In the genomic region with DNA sequence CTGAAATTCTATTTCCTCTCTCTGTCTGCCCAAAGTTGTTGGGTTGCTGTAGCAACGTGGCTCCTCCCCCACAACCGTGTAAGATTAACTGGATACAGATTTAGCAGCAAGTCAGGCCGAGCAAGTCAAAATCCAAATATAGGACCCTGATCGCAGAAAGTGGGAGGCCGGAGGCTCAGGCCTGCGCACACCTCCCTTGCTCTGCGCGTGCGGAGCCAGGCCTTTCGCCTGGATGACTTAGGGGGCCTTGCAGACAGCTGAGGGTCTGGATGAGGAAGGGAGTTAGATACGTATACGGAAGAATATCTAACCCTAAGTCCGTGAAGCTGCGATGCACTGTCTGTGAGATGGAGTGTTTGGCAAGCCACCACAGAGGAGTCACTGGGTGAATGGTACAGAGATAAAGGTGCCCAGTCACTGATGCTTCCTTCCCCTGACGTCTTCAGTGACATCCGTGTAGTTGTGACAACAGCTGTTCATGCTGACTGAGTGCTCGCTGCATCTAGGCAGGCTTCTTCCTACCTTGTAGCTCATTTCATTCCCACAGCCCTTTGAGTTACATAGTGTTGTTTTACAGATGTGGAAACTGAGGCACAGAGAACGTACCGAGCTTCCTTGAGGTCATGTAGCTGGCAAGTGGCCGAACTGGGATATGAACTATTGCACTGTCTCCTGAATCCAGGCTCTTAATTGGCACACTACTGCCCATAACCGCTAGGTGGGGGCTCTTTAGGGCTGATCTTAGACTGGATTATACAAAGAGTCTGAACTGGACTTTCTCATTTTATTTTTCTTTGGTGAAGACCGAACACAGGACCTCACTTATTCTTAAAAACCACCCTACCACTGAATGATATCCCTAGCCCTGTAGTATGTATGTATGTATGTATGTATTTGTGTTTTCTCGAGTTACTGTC, we compare ENCODE assay signal across 9 mouse cellular contexts. TPM values are rescaled to one million over a fixed set of nuclear protein-coding genes. Genes with fewer than 3 reads are reported as not detected.
A peak's percentile ranks its signal among the peaks of the same experiment; 100 is the strongest.
DNase-seq lines count a peak whose midpoint lies in the region; ATAC-seq and TF ChIP-seq lines count a peak whose summit lies in the region.
"Had no signal": no experiment of that assay in that cellular context is flagged by ENCODE, and none has a peak within 500 bp of the region (broad histone marks: within the 10 kb centered on the region; RNA-seq: fewer than 3 reads in every experiment).

No protein-coding gene starts in this region.

- H3K27me3 ChIP-seq in liver, embryonic 11.5 days (replicated peaks; ENCODE audit: control insufficient read depth, insufficient read depth, low read length): no peaks in the 10 kb centered on the region
- H3K27me3 ChIP-seq in liver, embryonic 12.5 days (replicated peaks): no peaks in the 10 kb centered on the region
- no peaks in the 10 kb centered on the region for H3K27me3 ChIP-seq in forebrain, postnatal 0 days (ENCODE audit: insufficient read depth, low read length)

- H3K4me2 ChIP-seq in liver, embryonic 11.5 days: no peak overlapping the region
- H3K4me2 ChIP-seq in liver, embryonic 12.5 days: no peak overlapping the region
- peak overlapping the region; percentile 30; the same call in 1 of the 2 replicates for H3K4me2 ChIP-seq in forebrain, postnatal 0 days (ENCODE audit: low read depth)

- no peak overlapping the region for H3K27ac ChIP-seq in liver, embryonic 11.5 days (ENCODE audit: low read depth, low read length)
- H3K27ac ChIP-seq in liver, embryonic 12.5 days: no peak overlapping the region
- H3K27ac ChIP-seq in forebrain, postnatal 0 days (ENCODE audit: low read depth, low read length): peak overlapping the region; percentile 66
- H3K27ac ChIP-seq: macrophage had no signal

- intact Hi-C loops in heart, postnatal 10 days (cut with DNase I): no loop called here

- no peak for ATAC-seq in liver, embryonic 11.5 days (replicated peaks; ENCODE audit: low FRiP score)
- no peak for ATAC-seq in liver, embryonic 12.5 days
- peak; percentile 90 for ATAC-seq in forebrain, postnatal 0 days

- H3K9ac ChIP-seq in liver, embryonic 11.5 days (ENCODE audit: low read depth, low read length): no peak overlapping the region
- no peak overlapping the region for H3K9ac ChIP-seq in liver, embryonic 12.5 days
- H3K9ac ChIP-seq in forebrain, postnatal 0 days: no peak overlapping the region

- 60% methylated on average over 23 of the region's 23 CpGs for WGBS in liver, embryonic 11.5 days
- 53% methylated on average over 23 of the region's 23 CpGs for whole genome bisulfite sequencing in liver, embryonic 12.5 days (ENCODE audit: insufficient replicate concordance)
- WGBS in forebrain, postnatal 0 days: 57% methylated on average over 23 of the region's 23 CpGs

- no peaks in the 10 kb centered on the region for H3K36me3 ChIP-seq in liver, embryonic 11.5 days (ENCODE audit: control insufficient read depth, insufficient read depth, low read length)
- no peaks in the 10 kb centered on the region for H3K36me3 ChIP-seq in liver, embryonic 12.5 days
- H3K36me3 ChIP-seq in forebrain, postnatal 0 days (ENCODE audit: insufficient read depth): no peaks in the 10 kb centered on the region

- H3K4me1 ChIP-seq in liver, embryonic 11.5 days (replicated peaks; ENCODE audit: control insufficient read depth, insufficient read depth, low read length): no peaks in the 10 kb centered on the region
- 0 out of 2 replicates have a peak, but pooled peaks cover 3% of the 10 kb centered on the region for H3K4me1 ChIP-seq in liver, embryonic 12.5 days
- peaks cover 6% of the 10 kb centered on the region for H3K4me1 ChIP-seq in forebrain, postnatal 0 days (ENCODE audit: insufficient read depth)

- no peaks in the 10 kb centered on the region for H3K9me3 ChIP-seq in liver, embryonic 11.5 days (ENCODE audit: control insufficient read depth, low read length)
- no peaks in the 10 kb centered on the region for H3K9me3 ChIP-seq in liver, embryonic 12.5 days (replicated peaks)
- no peaks in the 10 kb centered on the region for H3K9me3 ChIP-seq in forebrain, postnatal 0 days (ENCODE audit: low read length)

- peak; percentile 38 for DNase-seq in liver, embryonic 11.5 days (ENCODE audit: low spot score)
- peak; percentile 72 for DNase-seq in forebrain, postnatal 0 days
- DNase-seq in heart, postnatal 10 days: peak; percentile 80 to 84
- DNase-seq in layer of hippocampus, adult 18-20 months (ENCODE audit: low spot score in 2 of 2): peak; percentile 19 to 69
- peak; percentile 80 for DNase-seq in lung, postnatal 10 days
- peak; percentile 64 for DNase-seq in right cerebral cortex, postnatal 25 days
- DNase-seq in cerebellum, postnatal 36 days: no peak

- TF ChIP-seq CTCF in forebrain, postnatal 0 days (IDR thresholded peaks at IDR 0.05; ENCODE audit: low read depth): no peak

- H3K4me3 ChIP-seq in liver, embryonic 11.5 days (ENCODE audit: low read depth, low read length): no peak overlapping the region
- H3K4me3 ChIP-seq in liver, embryonic 12.5 days: no peak overlapping the region
- no peak overlapping the region for H3K4me3 ChIP-seq in forebrain, postnatal 0 days (ENCODE audit: low read depth, low read length)

RNA-seq across cellular contexts. Expression of a gene that starts 59.5 kb away (rescaled TPM):
- polyA plus RNA-seq in liver, embryonic 11.5 days (2014; fragmentation: Nextera tagmentation; extraction: Ambion mirVana): 0.75 and 1.1 TPM in 2 replicates
- polyA plus RNA-seq in liver, embryonic 12.5 days (2016; fragmentation: Nextera tagmentation; extraction: Ambion mirVana): 0.65 and 0.67 TPM in 2 replicates
- 12.3 and 15.2 TPM in 2 replicates for total RNA-seq in forebrain, postnatal 0 days (2014; rRNA removed)
- 2.5 and 3.5 TPM in 2 replicates for polyA plus RNA-seq in forebrain, postnatal 0 days (2015; fragmentation: Nextera tagmentation; extraction: Ambion mirVana)
- 10 to 100 TPM; 64.3 to 67.9 TPM for total RNA-seq in heart, postnatal 10 days (2021)
- total RNA-seq in layer of hippocampus, adult 18-20 months (2021): 10 to 100 TPM; 12.5 to 13.8 TPM

Comparison
In these comparisons a context has a peak if more than half of its experiments do, and no peak if none do; other contexts are left out.
1. DNase-seq: peak in liver, embryonic 11.5 days (single experiment), forebrain, postnatal 0 days (single experiment), heart, postnatal 10 days (2 of 2), layer of hippocampus, adult 18-20 months (2 of 2), lung, postnatal 10 days (single experiment) and right cerebral cortex, postnatal 25 days (single experiment); none in cerebellum, postnatal 36 days (0 of 2).